Mouse (Mus musculus): Measurements from ENCODE around the gene 1810049J17Rik.

DNA sequence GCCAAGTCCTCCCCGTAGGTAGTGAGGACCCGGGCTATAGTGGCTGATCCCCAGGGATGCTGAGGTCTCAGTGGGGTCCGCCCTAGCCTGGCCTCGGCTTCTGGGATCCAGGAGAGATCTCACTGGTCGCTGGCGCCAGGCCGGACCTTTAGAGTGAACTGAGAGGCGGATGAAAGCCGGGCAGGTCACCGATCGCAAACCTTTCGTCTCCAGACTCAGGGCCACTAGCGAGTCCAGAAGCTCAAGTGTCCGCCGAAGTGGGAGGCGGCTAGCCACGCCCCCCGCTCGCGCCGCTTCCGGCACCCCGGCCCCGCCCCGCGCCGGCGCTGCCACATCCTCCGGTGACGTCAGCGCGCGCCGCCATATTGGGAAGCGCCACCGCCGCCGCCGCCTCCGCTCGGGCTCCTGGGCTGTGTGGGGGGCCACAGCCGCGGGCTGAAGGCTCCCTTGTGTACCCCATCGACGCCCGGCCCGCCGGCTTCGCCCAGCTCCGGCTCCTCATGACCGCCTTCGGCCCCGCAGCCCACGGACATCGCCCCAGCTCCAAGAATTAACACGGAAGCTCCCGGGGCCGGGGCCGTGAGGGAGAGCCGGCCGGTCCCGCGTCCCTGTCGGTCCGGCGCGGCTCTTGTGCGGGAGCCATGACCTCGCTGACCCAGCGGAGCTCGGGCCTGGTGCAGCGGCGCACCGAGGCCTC lies 460 bp downstream of the 1810049J17Rik start, which contains the start of gene Golph3:
- TF ChIP-seq CTCF (IDR thresholded peaks at IDR 0.05; ENCODE audit: low read depth), result no peak
- no peak for TF ChIP-seq EP300 (IDR thresholded peaks at IDR 0.05; ENCODE audit: low read depth)

All from liver, postnatal 0 days (tissue).